Mouse (Mus musculus): ENCODE measurements around the gene Idh1. TPM values are rescaled to one million over a fixed set of nuclear protein-coding genes. Genes with fewer than 3 reads are reported as not detected.

Gene Idh1
- polyA plus RNA-seq, 1 experiment from 2014 or later, result 343 TPM

DNA sequence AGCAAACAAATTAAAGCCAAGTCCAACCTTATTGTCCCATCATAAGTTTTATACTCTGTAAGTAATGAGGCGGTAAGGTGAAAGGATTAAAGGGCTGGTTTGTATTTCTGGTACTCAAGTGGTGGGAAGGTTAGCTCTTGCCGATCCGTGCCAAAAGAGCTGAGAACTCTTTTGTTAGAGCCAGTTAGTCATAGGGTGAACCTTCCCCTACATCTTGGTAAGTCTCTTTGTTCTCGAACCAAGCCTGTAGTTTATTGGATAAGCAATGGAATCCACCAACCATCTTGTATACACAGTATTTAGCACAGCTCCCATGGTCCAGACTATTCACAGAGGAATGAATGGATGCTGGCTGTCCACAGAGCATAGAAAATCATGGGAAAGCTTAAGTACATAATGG is 14.7 kb downstream of the Idh1 start:
- Histone ChIP-seq H3K27ac (no peak overlapping the region), H3K27me3 (no peaks in the 10 kb centered on the region), H3K4me1 (peaks cover 25% of the 10 kb centered on the region), H3K9ac (no peak overlapping the region), H3K9me3 (no peaks in the 10 kb centered on the region), H3K36me3 (replicated peaks) (peaks cover 72% of the 10 kb centered on the region), H3K4me3 (replicated peaks) (no peak overlapping the region), H3K4me2 (no peak overlapping the region)
- 48% methylated on average over 4 of the region's 4 CpGs for WGBS
- ATAC-seq (ENCODE audit: low FRiP score), result no peak

DNA sequence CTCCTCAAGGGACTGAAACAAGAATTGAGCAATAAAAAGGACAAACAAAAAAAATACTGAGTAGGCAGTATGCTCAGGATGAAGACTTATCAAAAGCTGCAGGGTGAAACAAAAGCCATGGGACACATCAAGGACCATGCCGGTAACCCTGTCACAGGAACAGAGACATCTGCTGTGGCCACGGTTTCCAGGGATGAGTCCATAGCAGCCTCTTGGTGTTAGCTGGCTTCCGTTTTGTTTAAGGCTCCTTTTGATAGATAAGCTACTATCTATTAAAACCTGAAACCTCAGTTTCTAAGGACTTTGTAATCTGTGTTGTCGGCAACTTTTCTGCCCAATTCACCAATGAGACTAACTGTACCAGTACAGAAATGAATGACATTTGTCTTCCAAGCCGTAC is 16.4 kb downstream of the Idh1 start:
- Histone ChIP-seq H3K4me3 (replicated peaks) (no peak overlapping the region), H3K9ac (no peak overlapping the region), H3K4me2 (no peak overlapping the region), H3K4me1 (peaks cover 15% of the 10 kb centered on the region; the same call in 1 of the 2 replicates), H3K9me3 (no peaks in the 10 kb centered on the region), H3K27me3 (no peaks in the 10 kb centered on the region), H3K36me3 (replicated peaks) (peaks cover 88% of the 10 kb centered on the region), H3K27ac (no peak overlapping the region)
- WGBS, result 93% methylated on average over 5 of the region's 5 CpGs
- ATAC-seq (ENCODE audit: low FRiP score), result no peak

DNA sequence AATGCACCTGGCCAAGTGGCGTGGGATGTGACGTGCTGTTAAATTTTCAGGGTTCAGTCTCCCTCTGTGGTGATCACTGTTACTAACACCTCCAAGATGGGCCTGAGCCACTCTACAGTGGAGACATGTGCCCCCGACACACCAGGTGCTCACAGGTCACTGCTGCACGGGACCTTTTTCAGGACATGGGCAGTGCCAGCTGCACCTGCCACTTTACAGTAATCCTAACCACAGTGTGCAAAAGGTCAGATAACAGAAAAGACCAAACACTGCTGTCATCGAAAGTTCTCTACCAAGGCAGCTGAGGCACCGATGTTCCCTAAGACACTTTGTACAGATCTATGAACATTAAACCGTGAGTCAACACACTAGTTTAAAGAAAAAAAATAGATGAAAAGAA is 16.8 kb downstream of the Idh1 start:
- Histone ChIP-seq H3K4me1 (peaks cover 12% of the 10 kb centered on the region; the same call in 1 of the 2 replicates), H3K27ac (no peak overlapping the region), H3K36me3 (replicated peaks) (peaks cover 90% of the 10 kb centered on the region), H3K27me3 (no peaks in the 10 kb centered on the region), H3K4me2 (no peak overlapping the region), H3K9ac (no peak overlapping the region), H3K4me3 (replicated peaks) (no peak overlapping the region), H3K9me3 (no peaks in the 10 kb centered on the region)
- no peak for ATAC-seq (ENCODE audit: low FRiP score)
- 95% methylated on average over 7 of the region's 7 CpGs for WGBS

DNA sequence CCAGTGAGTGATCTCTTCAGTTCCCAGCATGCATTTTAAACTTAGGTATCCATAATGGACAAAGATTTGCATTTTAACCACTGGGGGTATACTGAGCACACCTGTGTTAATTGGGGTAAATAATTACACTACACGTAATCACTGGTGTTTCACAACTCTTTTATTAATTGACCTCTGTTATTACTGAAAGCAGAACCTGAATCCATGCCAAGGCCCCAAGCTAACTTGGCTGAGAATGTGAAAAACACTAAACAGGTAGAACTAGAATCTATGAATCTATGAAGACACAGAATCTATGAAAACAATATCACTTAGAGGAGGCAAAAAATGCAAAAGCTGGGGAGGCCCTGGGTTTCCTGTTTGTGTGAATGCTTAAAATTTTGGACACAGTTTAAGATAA is 18.8 kb downstream of the Idh1 start:
- Histone ChIP-seq H3K4me3 (replicated peaks) (no peak overlapping the region), H3K36me3 (replicated peaks) (peaks cover 90% of the 10 kb centered on the region), H3K27me3 (no peaks in the 10 kb centered on the region), H3K9ac (no peak overlapping the region), H3K4me1 (peaks cover 5% of the 10 kb centered on the region; the same call in 1 of the 2 replicates), H3K4me2 (no peak overlapping the region), H3K27ac (no peak overlapping the region), H3K9me3 (no peaks in the 10 kb centered on the region)
- no peak for ATAC-seq (ENCODE audit: low FRiP score)
- 92% methylated on average over 1 of the region's 1 CpGs for WGBS

DNA sequence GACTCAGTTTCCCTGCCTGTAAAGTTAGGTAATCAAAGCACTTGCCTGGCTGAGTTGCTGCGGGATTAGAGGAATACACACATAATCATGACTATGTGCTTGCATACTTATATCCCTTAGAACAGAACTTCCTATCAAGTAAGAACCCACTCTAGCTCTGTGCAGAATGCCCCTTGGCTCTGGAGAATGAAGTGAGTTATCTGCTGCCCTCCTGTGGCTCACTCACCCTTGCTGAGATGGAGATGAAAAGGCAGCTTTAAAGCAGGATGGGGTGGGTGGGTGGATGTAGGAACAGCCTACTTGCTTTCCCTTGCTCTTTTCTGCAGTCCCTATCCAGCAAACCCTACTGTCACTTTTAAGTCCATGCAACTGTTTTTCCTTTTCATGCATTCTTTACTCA is 24.1 kb downstream of the Idh1 start:
- 90% methylated on average over 1 of the region's 1 CpGs for WGBS
- no peak for ATAC-seq (ENCODE audit: low FRiP score)
- Histone ChIP-seq H3K4me1 (no peaks in the 10 kb centered on the region), H3K9me3 (no peaks in the 10 kb centered on the region), H3K4me2 (no peak overlapping the region), H3K27me3 (no peaks in the 10 kb centered on the region), H3K9ac (no peak overlapping the region), H3K27ac (no peak overlapping the region), H3K4me3 (replicated peaks) (no peak overlapping the region), H3K36me3 (replicated peaks) (peaks cover 90% of the 10 kb centered on the region)

DNA sequence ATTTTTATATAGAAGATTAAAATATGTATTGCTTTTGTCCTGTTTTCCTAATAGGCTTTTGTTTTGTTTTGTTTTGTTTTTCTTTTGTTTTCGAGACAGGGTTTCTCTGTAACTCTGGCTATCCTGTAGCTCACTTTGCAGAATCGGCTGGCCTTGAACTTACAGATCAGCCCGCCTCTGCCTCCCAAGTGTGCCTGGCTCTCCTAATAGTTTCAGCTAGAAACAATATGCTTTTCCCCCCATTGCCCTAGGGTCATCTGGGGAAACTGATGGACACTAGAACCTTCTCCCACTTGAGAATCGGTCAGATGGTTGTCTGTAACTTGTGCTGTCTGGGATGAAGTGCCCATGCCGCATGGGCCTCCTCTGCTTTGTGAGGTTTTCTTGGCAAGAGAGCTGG is 30.2 kb downstream of the Idh1 start:
- 93% methylated on average over 5 of the region's 5 CpGs for WGBS
- Histone ChIP-seq H3K27ac (no peak overlapping the region), H3K9me3 (no peaks in the 10 kb centered on the region), H3K9ac (no peak overlapping the region), H3K4me1 (no peaks in the 10 kb centered on the region), H3K4me2 (no peak overlapping the region), H3K36me3 (replicated peaks) (peaks cover 40% of the 10 kb centered on the region), H3K27me3 (no peaks in the 10 kb centered on the region), H3K4me3 (replicated peaks) (no peak overlapping the region)
- ATAC-seq (ENCODE audit: low FRiP score), result no peak

DNA sequence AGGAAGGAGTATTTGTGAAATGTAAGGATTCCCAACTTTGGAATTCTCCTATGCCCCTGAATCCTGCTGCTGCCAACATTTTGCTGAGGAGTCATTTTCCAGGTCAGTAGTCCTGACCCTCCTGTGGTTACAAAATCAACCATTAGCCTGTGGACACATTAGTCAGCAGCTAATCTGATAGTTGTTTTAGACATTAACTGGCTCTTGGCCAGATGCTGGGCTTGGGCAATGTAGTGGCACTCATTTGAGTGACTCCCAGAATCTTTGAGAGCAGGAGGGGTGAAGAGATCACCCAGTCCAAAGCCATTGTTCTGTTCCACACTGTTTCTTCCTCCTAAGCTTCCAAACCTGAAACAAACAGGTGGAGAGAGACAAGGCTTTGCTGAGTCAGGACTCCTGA is 31.5 kb downstream of the Idh1 start:
- Histone ChIP-seq H3K9me3 (no peaks in the 10 kb centered on the region), H3K4me1 (no peaks in the 10 kb centered on the region), H3K27me3 (no peaks in the 10 kb centered on the region), H3K36me3 (replicated peaks) (peaks cover 27% of the 10 kb centered on the region), H3K4me2 (no peak overlapping the region), H3K27ac (no peak overlapping the region), H3K4me3 (replicated peaks) (no peak overlapping the region), H3K9ac (no peak overlapping the region)
- no peak for ATAC-seq (ENCODE audit: low FRiP score)

DNA sequence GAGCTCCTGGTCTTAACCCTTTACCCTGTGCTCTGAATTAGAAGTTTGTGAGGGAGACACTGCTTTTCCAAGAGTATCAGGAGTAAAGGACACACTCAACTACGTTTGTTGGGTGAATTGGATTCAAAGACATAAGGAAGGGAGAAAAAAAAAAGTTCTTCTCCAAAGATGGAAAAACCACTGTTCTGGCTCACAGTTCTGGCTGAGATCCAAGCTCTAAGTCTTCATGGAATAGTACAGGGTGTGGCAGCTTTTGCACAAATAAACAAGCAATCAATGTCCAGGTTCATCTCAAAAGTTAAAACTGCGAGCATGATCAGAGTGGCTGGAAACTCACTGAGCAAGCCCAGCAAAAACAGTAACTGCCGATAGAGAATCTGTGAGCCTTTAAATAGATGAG is 38.3 kb downstream of the Idh1 start:
- Histone ChIP-seq H3K27me3 (no peaks in the 10 kb centered on the region), H3K4me3 (replicated peaks) (no peak overlapping the region), H3K27ac (no peak overlapping the region), H3K9ac (no peak overlapping the region), H3K36me3 (replicated peaks) (no peaks in the 10 kb centered on the region), H3K4me1 (no peaks in the 10 kb centered on the region), H3K9me3 (no peaks in the 10 kb centered on the region), H3K4me2 (no peak overlapping the region)
- 76% methylated on average over 3 of the region's 3 CpGs for WGBS
- no peak for ATAC-seq (ENCODE audit: low FRiP score)

DNA sequence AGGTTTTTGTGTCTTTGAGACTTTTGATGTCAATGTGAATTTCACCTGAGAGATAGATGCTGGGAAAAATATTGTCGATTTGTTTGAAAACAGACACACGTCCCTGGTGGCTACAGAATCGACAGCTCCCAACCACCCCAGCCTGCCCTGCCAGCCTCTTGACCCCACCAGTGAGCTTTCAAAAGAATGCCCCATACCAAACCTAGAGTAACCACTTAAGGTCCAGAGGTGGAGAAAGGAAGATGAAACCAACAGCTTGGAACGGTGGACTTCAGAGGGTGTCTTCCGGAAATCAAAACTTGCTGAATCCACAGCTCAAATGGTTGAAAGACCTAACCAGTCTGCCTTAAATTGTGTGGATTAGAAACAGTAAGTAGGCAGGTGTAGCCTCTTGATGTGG is 39.0 kb downstream of the Idh1 start:
- no peak overlapping the region for H3K27ac ChIP-seq
- 94% methylated on average over 5 of the region's 5 CpGs for WGBS
- no peak for ATAC-seq (ENCODE audit: low FRiP score)

DNA sequence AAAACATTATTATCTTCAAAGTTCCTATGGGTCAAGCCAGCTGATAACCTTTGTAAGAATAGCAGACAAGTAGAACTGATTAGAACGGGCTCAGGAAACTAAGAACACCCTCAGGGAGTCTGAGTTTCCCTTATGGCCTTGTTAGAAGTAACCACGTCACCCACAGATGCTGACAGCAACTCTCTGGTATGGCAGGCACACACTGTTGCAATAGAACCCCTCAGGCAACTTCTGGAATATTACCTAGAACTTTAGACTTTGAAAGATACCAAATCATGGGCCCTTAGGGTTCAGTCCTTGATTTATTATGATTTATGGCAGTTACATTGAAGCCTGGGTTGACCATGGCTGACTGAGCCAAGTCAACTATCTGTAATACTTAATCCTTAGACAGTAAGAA is 39.7 kb downstream of the Idh1 start:
- Histone ChIP-seq H3K9ac (no peak overlapping the region), H3K4me3 (replicated peaks) (no peak overlapping the region), H3K4me2 (no peak overlapping the region), H3K36me3 (replicated peaks) (no peaks in the 10 kb centered on the region), H3K4me1 (no peaks in the 10 kb centered on the region), H3K9me3 (no peaks in the 10 kb centered on the region), H3K27ac (no peak overlapping the region), H3K27me3 (no peaks in the 10 kb centered on the region)
- 67% methylated on average over 2 of the region's 2 CpGs for WGBS
- no peak for ATAC-seq (ENCODE audit: low FRiP score)

More for the DNA sequence above, 39.0 kb downstream of the Idh1 start:
- Histone ChIP-seq H3K9ac (no peak overlapping the region), H3K9me3 (no peaks in the 10 kb centered on the region), H3K4me3 (replicated peaks) (no peak overlapping the region), H3K36me3 (replicated peaks) (no peaks in the 10 kb centered on the region), H3K4me1 (no peaks in the 10 kb centered on the region), H3K4me2 (no peak overlapping the region), H3K27me3 (no peaks in the 10 kb centered on the region)

DNA sequence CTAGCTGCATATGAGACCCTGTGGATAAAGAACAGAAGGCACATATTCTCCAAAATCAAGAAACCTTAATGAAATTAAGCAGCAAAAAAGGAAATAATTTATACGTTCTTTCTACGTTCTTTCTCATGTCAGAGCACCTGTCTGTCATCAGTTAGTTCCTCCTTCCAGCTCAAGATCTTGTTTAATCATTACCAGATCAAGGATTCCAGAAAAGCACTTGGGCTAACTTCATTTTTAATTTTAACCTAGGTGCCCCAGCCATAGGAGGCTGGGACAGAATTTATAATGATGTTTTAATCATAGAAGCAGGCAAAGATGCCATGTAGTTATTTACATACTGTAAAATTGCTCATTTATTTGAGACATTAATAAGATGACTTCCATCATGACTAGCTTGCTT is 41.5 kb downstream of the Idh1 start:
- H3K4me2 ChIP-seq, result no peak overlapping the region
- H3K4me1 ChIP-seq, result no peaks in the 10 kb centered on the region
- no peaks in the 10 kb centered on the region for H3K9me3 ChIP-seq
- 96% methylated on average over 2 of the region's 2 CpGs for WGBS
- H3K27me3 ChIP-seq, result no peaks in the 10 kb centered on the region
- no peak overlapping the region for H3K27ac ChIP-seq
- no peak for ATAC-seq (ENCODE audit: low FRiP score)
- no peaks in the 10 kb centered on the region for H3K36me3 ChIP-seq (replicated peaks)
- no peak overlapping the region for H3K4me3 ChIP-seq (replicated peaks)
- H3K9ac ChIP-seq, result no peak overlapping the region

DNA sequence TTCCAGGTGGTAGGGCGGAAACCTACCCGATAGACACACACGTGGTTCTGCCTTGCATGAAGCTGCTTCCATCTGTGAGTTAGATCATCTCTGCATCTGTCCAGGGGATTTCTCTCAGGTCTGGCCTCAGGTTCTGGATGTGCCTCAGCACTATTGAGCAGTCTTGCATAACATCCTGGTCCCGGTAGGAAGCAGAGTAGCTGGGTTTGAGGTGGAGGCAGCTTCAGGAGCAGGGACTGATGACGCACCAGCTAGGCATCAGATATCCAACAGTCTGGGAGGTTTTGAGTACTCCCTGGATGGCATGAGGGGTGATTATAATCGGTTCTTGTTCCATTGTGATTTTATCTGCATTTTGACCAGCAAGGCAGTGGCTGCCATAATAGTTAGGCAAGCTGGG is 48.7 kb downstream of the Idh1 start:
- Histone ChIP-seq H3K4me1 (no peaks in the 10 kb centered on the region), H3K36me3 (replicated peaks) (no peaks in the 10 kb centered on the region), H3K9me3 (no peaks in the 10 kb centered on the region), H3K27me3 (no peaks in the 10 kb centered on the region), H3K4me3 (replicated peaks) (no peak overlapping the region), H3K27ac (no peak overlapping the region), H3K9ac (no peak overlapping the region), H3K4me2 (no peak overlapping the region)
- WGBS, result 88% methylated on average over 6 of the region's 6 CpGs
- ATAC-seq (ENCODE audit: low FRiP score), result no peak

DNA sequence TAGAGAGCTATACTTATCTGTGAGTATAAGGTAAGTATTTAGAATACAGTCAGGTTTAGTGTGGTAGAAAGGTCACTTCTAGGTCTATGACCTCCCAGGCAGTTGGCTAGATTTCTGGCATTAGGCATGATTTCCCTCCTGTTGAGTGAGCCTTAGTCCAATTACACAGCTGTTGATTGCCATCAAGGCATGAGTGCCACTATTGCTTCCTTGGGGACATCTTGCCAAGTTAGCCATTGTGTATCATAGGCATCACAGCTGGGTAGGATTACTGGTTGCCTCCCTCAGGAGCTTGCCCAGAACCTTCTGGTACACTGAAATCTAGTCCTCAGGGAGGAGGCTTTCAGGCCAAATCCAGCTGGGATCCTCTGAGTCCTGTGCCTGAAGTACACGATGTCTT is 53.5 kb downstream of the Idh1 start:
- no peaks in the 10 kb centered on the region for H3K4me1 ChIP-seq
- no peaks in the 10 kb centered on the region for H3K9me3 ChIP-seq
- ATAC-seq (ENCODE audit: low FRiP score), result no peak
- H3K9ac ChIP-seq, result no peak overlapping the region
- 80% methylated on average over 1 of the region's 1 CpGs for WGBS
- H3K4me2 ChIP-seq, result no peak overlapping the region
- no peak overlapping the region for H3K27ac ChIP-seq
- H3K27me3 ChIP-seq, result no peaks in the 10 kb centered on the region
- no peak overlapping the region for H3K4me3 ChIP-seq (replicated peaks)
- no peaks in the 10 kb centered on the region for H3K36me3 ChIP-seq (replicated peaks)

DNA sequence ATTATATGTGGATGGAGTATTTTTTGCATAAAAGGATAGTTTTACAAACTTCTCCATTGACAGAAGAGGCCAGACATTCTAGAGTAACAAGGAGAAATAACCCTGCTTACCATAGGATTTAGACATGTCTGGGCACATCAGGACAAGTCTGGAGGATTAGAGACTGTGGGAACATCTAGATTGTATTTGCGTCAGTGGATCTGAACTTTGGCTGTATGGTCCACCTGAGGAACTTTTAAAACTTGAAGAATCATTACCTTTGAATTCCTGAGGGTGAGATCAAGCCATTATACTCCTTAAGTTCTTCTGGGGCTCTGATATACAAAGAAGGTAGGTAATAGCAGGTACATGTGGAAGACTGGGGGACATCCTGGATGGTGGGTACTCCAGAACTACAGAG is 54.6 kb downstream of the Idh1 start:
- no peak overlapping the region for H3K4me3 ChIP-seq (replicated peaks)
- H3K27me3 ChIP-seq, result no peaks in the 10 kb centered on the region
- H3K4me1 ChIP-seq, result no peaks in the 10 kb centered on the region
- no peaks in the 10 kb centered on the region for H3K9me3 ChIP-seq
- no peak overlapping the region for H3K4me2 ChIP-seq
- H3K9ac ChIP-seq, result no peak overlapping the region
- no peaks in the 10 kb centered on the region for H3K36me3 ChIP-seq (replicated peaks)
- no peak for ATAC-seq (ENCODE audit: low FRiP score)
- WGBS, result 88% methylated on average over 1 of the region's 1 CpGs
- H3K27ac ChIP-seq, result no peak overlapping the region

All from forebrain, embryonic 12.5 days (tissue).